Mouse (Mus musculus) limb, embryonic 15.5 days (tissue): ENCODE data around the gene Cdh15. TPM values are rescaled to one million over a fixed set of nuclear protein-coding genes. Genes with fewer than 3 reads are reported as not detected.
A peak's percentile ranks its signal among the peaks of the same experiment; 100 is the strongest.

Experiments
- ATAC-seq: fragments of 200-750 bp; cut with Nextera tagmentation; 2 replicates; pipeline ENCODE4 v1.8.0; 2017; ENCODE audit warnings: low read depth, moderate TSS enrichment; ENCODE audit not compliant: insufficient number of reproducible peaks, low FRiP score, low TSS enrichment
- H3K27ac ChIP-seq: fragments of 300-500 bp; sonication (generic); 2 replicates; pipeline ENCODE4 v1.5.1; 2015; ENCODE audit warnings: moderate library complexity, mild to moderate bottlenecking, inconsistent platforms
- H3K27me3 ChIP-seq: fragments of 300-500 bp; sonication (generic); 2 replicates; pipeline ENCODE4 v1.6.1; 2015; ENCODE audit warnings: inconsistent platforms
- H3K36me3 ChIP-seq: fragments of 300-500 bp; sonication (generic); 2 replicates; pipeline ENCODE4 v1.6.1; 2015; ENCODE audit warnings: inconsistent platforms
- H3K4me1 ChIP-seq: fragments of 300-500 bp; sonication (generic); 2 replicates; pipeline ENCODE4 v1.6.1; 2015; ENCODE audit warnings: inconsistent platforms
- H3K4me2 ChIP-seq: fragments of 300-500 bp; sonication (generic); 2 replicates; pipeline ENCODE4 v1.6.1; 2015; ENCODE audit warnings: mild to moderate bottlenecking, inconsistent platforms
- H3K4me3 ChIP-seq: fragments of 300-500 bp; sonication (generic); 2 replicates; pipeline ENCODE4 v1.5.1; 2015; ENCODE audit warnings: mild to moderate bottlenecking, inconsistent platforms
- H3K9ac ChIP-seq: fragments of 300-500 bp; sonication (generic); 2 replicates; pipeline ENCODE4 v1.6.1; 2015; ENCODE audit warnings: inconsistent platforms
- H3K9me3 ChIP-seq: fragments of 300-500 bp; sonication (generic); 2 replicates; pipeline ENCODE4 v1.6.1; 2016; ENCODE audit warnings: inconsistent platforms
- WGBS: fragments of 180-500 bp; shearing (Covaris S2); methylation state at CpG from one replicate; pipeline ENCODE4 v1.1.7; 2015; 5-methylcytosine and 5-hydroxymethylcytosine counted together
- polyA plus RNA-seq: library from polyadenylated mRNA; unstranded; fragments of >200 nt; fragmentation: Nextera tagmentation; extraction: Ambion mirVana; gene quantifications from 2 replicates; pipeline ENCODE4 v1.2.1, GENCODE M21; 2015

Cdh15 gene
- polyA plus RNA-seq = 16.5 and 33.3 TPM in 2 replicates

- WGBS = 14% methylated on average over 17 of the region's 18 CpGs
- Histone ChIP-seq H3K4me2 (peak within 1 kb of the TSS; percentile 27; the same call in 1 of the 2 replicates), H3K9ac (no peak within 1 kb of the TSS), H3K4me3 (peak within 1 kb of the TSS; percentile 31), H3K4me1 (peaks cover 28% of the 10 kb centered on the region; the same call in 1 of the 2 replicates), H3K9me3 (no peaks in the 10 kb centered on the region), H3K27ac (peak within 1 kb of the TSS; percentile 61), H3K36me3 (no peaks in the 10 kb centered on the region), H3K27me3 (0 out of 2 replicates have a peak, but pooled peaks cover 8% of the 10 kb centered on the region)
- ATAC-seq = peak; percentile 71
Observed at GRCm38 (mm10) chr8:122847829-122848561, at the start of gene Cdh15. TSS of gene Cdh15 (plus strand) at chr8:122847966.

DNA sequence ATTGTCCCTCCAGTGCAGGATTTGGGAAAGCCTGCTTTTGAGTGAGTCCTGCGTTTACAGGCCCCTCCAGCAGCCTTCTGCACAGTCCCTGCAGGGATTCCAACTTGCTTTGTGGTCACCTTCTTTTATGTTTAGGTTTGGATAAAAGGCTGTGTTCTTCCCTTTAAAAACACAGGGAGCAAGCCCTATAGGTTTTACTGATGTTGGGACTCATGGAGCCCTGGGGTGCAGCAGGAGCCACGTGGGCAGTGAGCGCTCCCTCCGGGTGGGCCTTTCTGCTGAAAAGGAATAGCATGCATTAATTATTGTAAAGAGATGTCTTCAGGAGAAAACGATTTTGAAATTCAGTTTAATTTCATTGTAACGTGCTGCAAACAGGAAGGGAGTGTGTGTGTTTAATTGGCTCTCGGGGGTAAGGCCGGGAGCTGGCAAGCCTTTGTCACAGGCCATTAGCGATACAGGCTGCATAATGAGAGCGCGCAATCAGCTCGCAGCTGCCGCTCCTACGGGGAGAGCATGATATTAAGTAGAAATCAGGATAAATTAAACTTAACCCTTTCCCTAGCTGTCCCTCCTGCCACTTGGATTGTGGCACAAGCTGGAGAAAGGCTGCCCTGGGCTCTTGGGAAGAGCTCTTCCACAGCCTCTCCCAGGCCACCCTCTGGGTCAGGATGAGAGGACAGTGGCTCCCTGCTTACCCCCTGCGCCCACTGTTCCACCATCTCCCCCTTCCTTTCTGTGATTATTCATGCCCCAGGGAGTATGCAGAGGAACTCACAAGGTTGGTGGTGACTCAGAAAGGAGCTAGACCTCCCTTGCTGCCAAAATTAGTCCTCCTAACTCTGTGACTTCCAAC is 43.6 kb upstream of the Cdh15 start:
- Histone ChIP-seq H3K27ac (no peak overlapping the region), H3K9ac (0 out of 2 replicates have a peak overlapping the region, but pooled peaks have one; percentile 11), H3K4me3 (no peak overlapping the region)

DNA sequence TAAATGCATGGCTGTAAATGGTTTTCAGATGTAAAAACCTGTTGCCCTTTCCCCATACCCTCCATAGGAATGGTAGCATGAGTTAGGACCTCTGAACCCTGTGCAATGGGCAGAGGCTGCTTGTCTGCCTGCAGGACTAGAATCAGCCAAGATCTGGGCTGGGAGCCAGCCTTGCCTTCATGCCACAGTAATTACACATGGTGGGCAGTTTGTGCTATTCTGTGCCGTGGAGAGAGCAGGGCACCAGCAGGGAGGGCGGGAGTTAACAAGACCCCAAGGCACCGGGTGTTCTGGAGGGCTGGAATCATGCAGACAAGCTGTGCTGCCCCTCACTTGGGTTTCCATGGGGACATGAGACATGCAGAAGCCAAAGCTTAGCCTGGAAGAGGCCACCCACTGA is 42.4 kb upstream of the Cdh15 start:
- H3K4me3 ChIP-seq = no peak overlapping the region
- no peak overlapping the region for H3K27ac ChIP-seq
- H3K4me2 ChIP-seq = no peak overlapping the region
- H3K9ac ChIP-seq = no peak overlapping the region
- H3K27me3 ChIP-seq = no peaks in the 10 kb centered on the region
- H3K9me3 ChIP-seq = no peaks in the 10 kb centered on the region
- ATAC-seq = no peak; the same call in 1 of the 2 replicates
- peaks cover 11% of the 10 kb centered on the region; the same call in 1 of the 2 replicates for H3K4me1 ChIP-seq
- 53% methylated on average over 3 of the region's 3 CpGs for WGBS
- H3K36me3 ChIP-seq = peaks cover 10% of the 10 kb centered on the region

More for the DNA sequence above, 43.6 kb upstream of the Cdh15 start:
- 36% methylated on average over 15 of the region's 15 CpGs for WGBS
- Histone ChIP-seq H3K4me2 (no peak overlapping the region), H3K4me1 (peaks cover 11% of the 10 kb centered on the region; the same call in 1 of the 2 replicates), H3K36me3 (peaks cover 13% of the 10 kb centered on the region), H3K9me3 (no peaks in the 10 kb centered on the region), H3K27me3 (no peaks in the 10 kb centered on the region)
- ATAC-seq = no peak

DNA sequence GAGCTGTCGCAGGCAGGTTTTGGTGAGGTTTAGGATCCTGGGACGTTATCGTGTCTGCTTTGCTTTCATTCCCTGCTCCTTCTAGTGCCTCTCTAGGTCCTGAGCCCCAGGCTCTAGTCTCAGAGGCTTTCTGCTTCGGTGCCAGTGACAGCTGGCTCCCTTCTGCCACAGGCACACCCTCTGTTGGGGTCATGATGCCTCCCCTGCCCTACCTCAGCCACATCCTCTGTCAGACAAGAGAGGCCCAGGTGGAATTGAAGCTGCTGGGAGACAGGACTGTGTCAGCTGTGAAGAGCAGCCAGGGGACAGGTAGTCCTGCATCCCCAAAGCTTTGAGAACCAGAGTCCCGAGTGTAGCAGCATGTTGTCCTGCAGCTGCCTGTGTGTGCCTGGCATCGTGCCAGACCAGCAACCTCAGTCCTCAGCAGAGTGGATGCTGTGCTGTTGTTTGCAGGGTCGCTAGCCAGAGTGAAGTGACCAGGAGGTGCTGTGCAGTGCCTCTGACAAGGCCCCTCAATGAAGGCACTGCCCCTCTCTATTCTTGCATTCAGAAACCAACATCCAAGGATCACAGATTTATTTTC is 40.7 kb upstream of the Cdh15 start:
- peaks cover 11% of the 10 kb centered on the region; the same call in 1 of the 2 replicates for H3K4me1 ChIP-seq
- ATAC-seq = no peak
- no peak overlapping the region for H3K9ac ChIP-seq
- no peaks in the 10 kb centered on the region for H3K9me3 ChIP-seq
- peaks cover 19% of the 10 kb centered on the region for H3K36me3 ChIP-seq
- no peak overlapping the region for H3K27ac ChIP-seq
- H3K27me3 ChIP-seq = no peaks in the 10 kb centered on the region
- WGBS = 54% methylated on average over 7 of the region's 7 CpGs
- no peak overlapping the region for H3K4me2 ChIP-seq
- no peak overlapping the region for H3K4me3 ChIP-seq

DNA sequence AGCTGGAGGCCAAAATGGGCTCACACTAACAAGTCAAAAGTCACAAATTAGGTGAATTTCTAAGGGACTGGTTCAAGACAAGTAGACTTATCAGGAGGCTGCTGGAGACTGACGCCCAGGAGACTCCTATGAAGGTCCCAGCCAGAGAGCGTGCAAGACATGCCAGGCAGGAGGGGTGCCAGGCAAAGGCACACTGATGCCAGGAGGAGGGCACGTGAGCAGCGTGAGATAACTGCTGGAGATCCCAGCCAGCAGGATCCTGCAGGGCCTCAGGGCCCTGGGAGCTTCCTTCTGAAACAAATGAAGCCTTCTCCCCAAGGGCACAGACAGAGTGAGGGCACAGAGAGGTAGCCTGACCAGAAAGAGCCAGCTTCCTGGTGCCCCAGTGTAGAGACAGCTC is 39.9 kb upstream of the Cdh15 start:
- H3K4me1 ChIP-seq = peaks cover 11% of the 10 kb centered on the region; the same call in 1 of the 2 replicates
- 70% methylated on average over 4 of the region's 4 CpGs for WGBS
- peaks cover 13% of the 10 kb centered on the region for H3K36me3 ChIP-seq
- no peak overlapping the region for H3K4me2 ChIP-seq
- no peak overlapping the region for H3K9ac ChIP-seq
- no peak for ATAC-seq
- H3K27ac ChIP-seq = no peak overlapping the region
- no peak overlapping the region for H3K4me3 ChIP-seq
- H3K27me3 ChIP-seq = no peaks in the 10 kb centered on the region
- no peaks in the 10 kb centered on the region for H3K9me3 ChIP-seq

DNA sequence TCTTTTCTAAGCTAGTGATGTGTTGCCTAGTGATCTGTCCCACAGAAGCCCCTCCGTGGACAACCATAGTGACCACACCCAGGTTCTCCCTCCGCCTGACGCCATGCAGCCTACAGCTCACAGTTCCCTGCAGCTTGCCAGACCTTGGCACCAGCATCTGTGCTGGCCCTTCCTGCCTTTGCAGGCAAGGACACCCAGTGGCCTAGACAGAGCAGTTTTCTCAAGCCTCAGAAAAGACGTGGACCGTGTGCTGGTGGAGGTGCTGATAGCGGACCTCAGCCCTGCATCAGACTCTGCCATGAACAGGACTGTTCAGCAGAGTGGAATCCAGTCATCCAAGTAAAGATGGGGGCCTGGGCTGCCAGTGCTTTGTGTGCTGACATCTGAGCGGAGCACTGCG is 37.4 kb upstream of the Cdh15 start:
- peaks cover 30% of the 10 kb centered on the region for H3K36me3 ChIP-seq
- ATAC-seq = no peak
- H3K27ac ChIP-seq = no peak overlapping the region
- H3K27me3 ChIP-seq = no peaks in the 10 kb centered on the region
- H3K4me3 ChIP-seq = no peak overlapping the region
- no peak overlapping the region for H3K9ac ChIP-seq
- H3K4me2 ChIP-seq = no peak overlapping the region
- peaks cover 7% of the 10 kb centered on the region; the same call in 1 of the 2 replicates for H3K4me1 ChIP-seq
- 80% methylated on average over 8 of the region's 8 CpGs for WGBS
- no peaks in the 10 kb centered on the region for H3K9me3 ChIP-seq

GRCm38 (mm10) chr8:122811870-122812494 is 35.8 kb upstream of the Cdh15 start:
- Histone ChIP-seq H3K4me2 (no peak overlapping the region), H3K4me1 (peaks cover 3% of the 10 kb centered on the region; the same call in 1 of the 2 replicates), H3K27me3 (no peaks in the 10 kb centered on the region), H3K27ac (no peak overlapping the region), H3K4me3 (no peak overlapping the region), H3K36me3 (peaks cover 30% of the 10 kb centered on the region), H3K9me3 (no peaks in the 10 kb centered on the region), H3K9ac (no peak overlapping the region)
- ATAC-seq = no peak
- 73% methylated on average over 16 of the region's 16 CpGs for WGBS

DNA sequence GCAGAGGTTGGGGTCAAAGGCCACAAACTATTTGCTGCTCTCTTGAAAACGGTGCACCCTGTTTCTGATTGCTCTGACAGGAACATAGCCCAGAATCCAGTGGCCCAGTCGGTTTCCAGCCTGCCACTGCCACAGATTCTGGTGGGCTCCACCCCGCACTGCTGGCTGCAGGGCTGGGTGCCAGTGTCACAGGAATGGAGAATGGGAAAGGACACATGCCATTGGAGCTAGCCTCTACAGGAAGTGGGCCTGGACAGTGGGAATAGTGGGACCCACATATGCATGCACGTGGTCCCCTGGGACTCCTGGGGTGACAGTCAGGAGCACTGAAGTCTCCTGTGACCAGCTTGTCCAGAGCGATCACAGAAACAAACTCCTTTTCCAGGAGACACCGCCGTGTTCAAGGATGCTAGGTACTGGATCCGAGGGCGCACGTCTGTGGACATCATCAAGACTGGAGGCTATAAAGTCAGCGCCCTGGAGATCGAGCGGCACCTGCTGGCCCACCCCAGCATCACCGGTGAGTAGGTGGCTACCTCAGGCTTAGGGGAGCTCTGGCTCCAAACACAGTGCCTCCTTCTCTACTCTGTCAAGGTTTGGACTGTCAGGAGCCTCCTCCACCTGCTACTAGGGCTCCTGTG is 35.0 kb upstream of the Cdh15 start:
- H3K9ac ChIP-seq = no peak overlapping the region
- H3K36me3 ChIP-seq = peaks cover 30% of the 10 kb centered on the region
- H3K9me3 ChIP-seq = no peaks in the 10 kb centered on the region
- H3K4me1 ChIP-seq = no peaks in the 10 kb centered on the region
- no peak overlapping the region for H3K4me2 ChIP-seq
- H3K27ac ChIP-seq = no peak overlapping the region
- no peaks in the 10 kb centered on the region for H3K27me3 ChIP-seq
- 76% methylated on average over 14 of the region's 14 CpGs for WGBS
- no peak overlapping the region for H3K4me3 ChIP-seq
- ATAC-seq = no peak

DNA sequence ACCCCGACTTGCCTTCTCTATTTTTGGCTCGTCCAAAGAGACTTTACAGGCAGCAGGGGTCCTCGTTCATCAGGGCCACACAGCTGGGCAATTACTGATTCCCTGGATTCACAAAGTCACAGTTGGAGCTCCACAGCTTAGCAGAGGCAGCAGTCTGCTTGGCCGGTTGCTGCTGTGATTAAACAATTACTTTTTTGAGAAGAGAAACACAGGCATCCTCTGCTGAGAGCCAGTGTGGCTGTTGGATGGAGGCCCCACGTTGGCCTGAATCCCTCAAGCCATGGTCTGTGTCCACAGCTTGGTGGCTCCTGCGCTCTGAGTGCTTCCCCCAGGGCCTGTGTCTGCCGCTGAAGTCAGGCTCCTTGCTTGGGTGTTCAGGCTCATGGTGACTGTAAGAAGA is 33.2 kb upstream of the Cdh15 start:
- no peak overlapping the region for H3K4me3 ChIP-seq
- peaks cover 30% of the 10 kb centered on the region for H3K36me3 ChIP-seq
- H3K4me1 ChIP-seq = no peaks in the 10 kb centered on the region
- no peaks in the 10 kb centered on the region for H3K27me3 ChIP-seq
- WGBS = 38% methylated on average over 7 of the region's 7 CpGs
- H3K9me3 ChIP-seq = no peaks in the 10 kb centered on the region
- no peak for ATAC-seq
- H3K9ac ChIP-seq = no peak overlapping the region
- no peak overlapping the region for H3K27ac ChIP-seq
- H3K4me2 ChIP-seq = no peak overlapping the region

- WGBS = 88% methylated on average over 6 of the region's 6 CpGs
- Histone ChIP-seq H3K27me3 (no peaks in the 10 kb centered on the region), H3K27ac (no peak overlapping the region), H3K4me2 (no peak overlapping the region), H3K9ac (no peak overlapping the region), H3K9me3 (no peaks in the 10 kb centered on the region), H3K36me3 (peaks cover 18% of the 10 kb centered on the region), H3K4me3 (no peak overlapping the region), H3K4me1 (no peaks in the 10 kb centered on the region)
- no peak for ATAC-seq
Observed at GRCm38 (mm10) chr8:122816965-122817364, 30.8 kb upstream of the Cdh15 start.
